Mouse (Mus musculus) liver, adult 2 months (tissue): ENCODE data around the gene Rpl23.

ENCODE experiments used
- CTCF ChIP-seq: fragments of 200-500 bp; IDR thresholded peaks from 2 replicates; pipeline ENCODE4 v1.5.1; 2011; ENCODE audit warnings: low read depth, low read length, control low read depth
- POLR2A ChIP-seq: fragments of 200-500 bp; IDR thresholded peaks from 2 replicates; pipeline ENCODE4 v1.6.1; 2011; ENCODE audit warnings: low read length, control low read depth; ENCODE audit not compliant: insufficient read depth; ENCODE audit errors: extremely low read depth

DNA sequence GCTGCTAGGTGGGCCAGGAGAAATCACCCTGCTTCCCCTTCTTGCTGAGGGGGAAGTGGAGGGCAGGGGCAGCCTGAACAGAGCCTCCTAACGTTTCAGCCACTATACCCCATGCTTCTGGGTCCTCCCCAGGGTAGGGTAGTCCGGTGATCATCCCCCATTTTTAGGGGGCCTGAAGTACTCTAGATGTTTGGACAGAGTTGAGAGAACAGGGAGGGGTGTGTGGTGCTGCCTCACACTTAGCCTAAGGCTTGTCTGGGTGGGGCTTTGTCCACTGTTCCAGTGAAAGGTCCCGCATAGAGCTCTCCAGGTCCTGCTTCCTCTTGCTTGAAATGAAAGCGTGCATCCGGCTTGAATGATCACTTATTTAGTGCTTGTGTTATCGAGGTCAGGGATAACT lies 48.3 kb upstream of the Rpl23 start:
- TF ChIP-seq CTCF = no peak
- no peak for TF ChIP-seq POLR2A
